Mouse (Mus musculus) heart, adult 9 months (tissue): ENCODE results near the gene Slc7a5.

Experiments used
- DNase-seq, 2 experiments: peaks; one replicate each; pipeline ENCODE4 v3.0.0; 2022; ENCODE audit warnings: low spot score in 2 of 2

Slc7a5 gene

GRCm38 (mm10) chr8:121908378-121909147 is 1.1 kb upstream of the Slc7a5 start:
- DNase-seq: no peak

GRCm38 (mm10) chr8:121906542-121907512 is 667 bp downstream of the Slc7a5 start:
- DNase-seq: no peak

- no peak for DNase-seq
Observed at GRCm38 (mm10) chr8:121905864-121906263, 1.6 kb downstream of the Slc7a5 start.

DNA sequence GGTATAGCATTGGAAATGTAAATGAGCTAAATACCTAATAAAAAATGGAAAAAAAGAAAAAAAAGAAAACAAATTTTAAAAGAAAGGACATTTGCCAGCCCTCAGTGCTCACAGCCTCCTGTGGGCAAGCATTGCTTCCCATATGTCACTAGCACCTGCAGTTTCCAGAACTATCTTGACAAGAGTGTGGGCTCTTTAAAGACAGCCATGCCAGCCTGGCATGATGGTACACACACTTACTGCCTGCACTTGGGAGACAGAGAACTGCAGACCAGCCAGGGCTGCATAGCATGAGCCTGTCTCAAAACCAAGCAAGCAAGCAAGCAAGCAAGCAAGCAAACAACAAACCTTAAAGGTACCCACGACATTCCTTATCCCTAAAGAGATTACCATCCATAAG is 2.1 kb downstream of the Slc7a5 start:
- no peak for DNase-seq

DNA sequence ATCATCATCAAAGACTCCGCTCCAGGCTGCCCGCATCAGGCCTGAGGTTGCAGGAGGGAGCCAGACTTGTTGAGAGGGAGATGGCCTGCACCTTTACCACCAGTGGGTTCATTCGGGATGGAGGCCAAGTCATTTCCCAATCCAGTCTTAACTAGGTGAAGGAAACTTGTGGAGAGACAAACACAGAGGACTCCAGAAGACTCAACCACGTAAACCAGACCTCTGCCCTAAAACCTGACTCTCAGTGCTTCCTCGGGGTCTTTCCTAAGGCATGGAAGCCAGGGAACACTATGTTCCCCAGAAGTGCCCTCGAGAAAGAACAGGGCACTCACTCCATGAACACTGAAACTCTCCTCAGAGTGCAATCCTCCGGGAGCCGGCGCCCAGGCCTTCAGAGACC is 2.5 kb downstream of the Slc7a5 start:
- DNase-seq: no peak

DNA sequence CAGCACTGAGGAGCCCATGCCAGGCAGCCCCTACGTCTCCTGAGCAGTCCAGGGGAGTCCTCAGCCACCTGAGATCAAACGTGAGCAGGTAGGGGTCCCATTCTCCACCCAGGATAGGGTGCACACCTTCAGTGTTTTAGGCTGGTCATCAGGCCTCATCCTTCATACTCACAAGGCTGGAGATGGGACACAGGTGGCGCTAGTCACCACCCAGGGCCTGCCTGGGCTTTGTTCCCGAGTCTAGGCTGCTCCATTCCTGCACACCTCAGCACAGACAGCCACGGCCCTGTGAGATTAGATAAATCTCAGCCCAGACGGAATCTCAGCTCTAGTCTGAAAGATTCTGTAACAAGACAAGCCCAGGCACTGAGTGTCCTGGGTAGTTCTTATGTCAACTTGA is 3.5 kb downstream of the Slc7a5 start:
- DNase-seq: no peak

- DNase-seq: no peak
Observed at GRCm38 (mm10) chr8:121901498-121902236, 5.8 kb downstream of the Slc7a5 start.

GRCm38 (mm10) chr8:121899180-121900044 is 8.1 kb downstream of the Slc7a5 start:
- no peak for DNase-seq

DNA sequence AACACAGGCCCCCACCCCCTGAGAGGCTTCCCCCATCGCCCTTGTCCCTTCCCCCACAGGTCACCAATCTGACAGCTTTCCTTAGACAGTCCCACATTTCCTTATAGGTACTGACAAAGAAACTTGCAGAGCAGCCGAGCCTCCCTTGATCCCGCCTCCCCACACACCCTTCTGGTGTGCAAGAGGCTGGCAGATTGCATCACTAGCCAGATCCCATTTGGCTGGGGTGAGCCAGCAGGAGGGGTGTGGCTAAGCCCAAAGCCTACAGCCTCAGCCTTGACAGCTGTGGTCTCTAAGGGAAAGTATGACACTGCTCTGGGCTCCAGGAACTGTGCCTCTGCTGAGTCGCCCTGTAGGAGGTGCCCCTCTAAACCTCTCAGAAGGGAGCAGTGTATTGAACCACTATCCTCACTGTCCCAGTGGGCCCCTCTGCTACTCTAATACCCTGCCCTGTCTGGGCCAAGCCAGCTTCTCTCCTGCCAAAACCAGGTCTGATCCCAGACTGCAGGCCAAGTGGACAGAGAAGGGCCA is 9.0 kb downstream of the Slc7a5 start:
- DNase-seq: peak; percentile 80 to 82

DNA sequence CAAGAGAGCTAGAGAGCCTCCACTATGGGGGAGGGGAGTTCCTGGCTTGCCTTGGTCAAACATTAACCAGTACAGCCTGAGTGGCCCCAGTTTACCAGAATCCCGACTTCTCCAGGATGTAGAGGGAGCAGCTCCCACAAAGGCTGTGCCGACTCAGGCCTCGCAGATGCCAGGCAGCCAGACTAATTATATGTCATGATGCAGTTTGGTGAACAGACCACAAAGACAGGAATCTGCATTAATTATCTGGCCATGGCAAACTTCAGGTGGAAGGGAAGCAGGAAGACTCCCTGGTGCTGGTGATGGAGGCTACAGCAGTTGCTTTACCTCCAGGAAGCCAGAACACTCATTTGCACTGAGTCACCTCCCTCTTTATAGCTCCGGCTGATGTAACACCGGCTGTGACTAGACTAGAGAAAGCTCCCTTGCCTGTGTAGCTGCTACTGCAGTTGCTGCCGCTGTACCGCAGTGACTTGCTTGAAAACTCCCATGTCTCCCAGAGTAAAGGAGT is 9.6 kb downstream of the Slc7a5 start:
- no peak for DNase-seq

GRCm38 (mm10) chr8:121897205-121897604 is 10.3 kb downstream of the Slc7a5 start:
- DNase-seq: no peak

DNA sequence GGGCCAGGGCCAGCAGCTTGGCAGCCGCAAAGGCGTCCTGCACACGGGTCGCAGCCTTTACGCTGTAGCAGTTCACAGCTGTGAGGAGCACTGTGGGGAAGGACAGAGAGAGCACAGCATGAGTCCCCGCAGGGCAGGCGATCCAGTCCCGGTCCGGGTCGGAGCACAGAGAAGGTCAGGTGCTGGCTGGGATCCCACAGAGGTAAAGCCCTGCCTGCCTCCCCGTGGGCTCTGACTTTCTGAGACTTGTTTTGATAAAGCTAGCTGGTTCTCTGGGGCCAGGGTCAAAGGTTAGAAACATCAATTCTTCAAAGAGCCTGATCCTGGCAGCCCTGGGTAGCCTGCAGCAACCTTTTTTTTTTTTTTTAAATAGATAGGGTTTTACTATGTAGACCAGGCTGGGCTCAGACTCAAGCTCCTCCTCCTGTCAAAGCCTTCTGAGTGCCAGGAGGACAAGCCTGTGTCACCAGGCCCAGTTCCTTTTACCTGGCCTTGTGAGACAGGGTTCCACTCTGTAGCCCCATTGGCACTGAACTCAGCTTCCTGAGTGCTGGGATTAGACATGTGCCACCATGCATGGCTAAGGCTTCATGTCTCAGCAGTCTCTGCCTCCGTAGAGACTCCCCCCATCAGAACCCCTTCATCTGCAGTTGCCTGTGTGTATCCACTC is 10.9 kb downstream of the Slc7a5 start:
- DNase-seq: no peak

DNA sequence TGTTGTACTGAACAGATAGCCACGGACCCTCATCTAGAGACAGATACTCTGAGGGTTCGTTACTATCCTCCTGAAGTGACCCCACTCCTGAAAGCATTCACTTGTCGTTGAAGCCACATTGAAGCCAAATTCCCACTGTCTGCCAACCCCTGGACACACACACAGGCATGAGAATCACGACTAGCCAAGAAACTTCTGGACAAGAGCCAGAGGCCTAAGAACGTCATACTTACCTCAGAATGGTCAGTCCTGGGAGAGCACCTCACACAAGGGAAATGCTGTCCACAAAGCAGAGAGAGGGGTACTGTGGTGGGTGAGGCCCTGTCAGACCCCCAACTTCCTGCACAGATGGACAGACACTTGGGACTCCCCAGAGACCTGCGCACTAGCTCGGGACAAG is 11.6 kb downstream of the Slc7a5 start:
- DNase-seq: no peak

- no peak for DNase-seq
Observed at GRCm38 (mm10) chr8:121892875-121893274, 14.6 kb downstream of the Slc7a5 start.

DNA sequence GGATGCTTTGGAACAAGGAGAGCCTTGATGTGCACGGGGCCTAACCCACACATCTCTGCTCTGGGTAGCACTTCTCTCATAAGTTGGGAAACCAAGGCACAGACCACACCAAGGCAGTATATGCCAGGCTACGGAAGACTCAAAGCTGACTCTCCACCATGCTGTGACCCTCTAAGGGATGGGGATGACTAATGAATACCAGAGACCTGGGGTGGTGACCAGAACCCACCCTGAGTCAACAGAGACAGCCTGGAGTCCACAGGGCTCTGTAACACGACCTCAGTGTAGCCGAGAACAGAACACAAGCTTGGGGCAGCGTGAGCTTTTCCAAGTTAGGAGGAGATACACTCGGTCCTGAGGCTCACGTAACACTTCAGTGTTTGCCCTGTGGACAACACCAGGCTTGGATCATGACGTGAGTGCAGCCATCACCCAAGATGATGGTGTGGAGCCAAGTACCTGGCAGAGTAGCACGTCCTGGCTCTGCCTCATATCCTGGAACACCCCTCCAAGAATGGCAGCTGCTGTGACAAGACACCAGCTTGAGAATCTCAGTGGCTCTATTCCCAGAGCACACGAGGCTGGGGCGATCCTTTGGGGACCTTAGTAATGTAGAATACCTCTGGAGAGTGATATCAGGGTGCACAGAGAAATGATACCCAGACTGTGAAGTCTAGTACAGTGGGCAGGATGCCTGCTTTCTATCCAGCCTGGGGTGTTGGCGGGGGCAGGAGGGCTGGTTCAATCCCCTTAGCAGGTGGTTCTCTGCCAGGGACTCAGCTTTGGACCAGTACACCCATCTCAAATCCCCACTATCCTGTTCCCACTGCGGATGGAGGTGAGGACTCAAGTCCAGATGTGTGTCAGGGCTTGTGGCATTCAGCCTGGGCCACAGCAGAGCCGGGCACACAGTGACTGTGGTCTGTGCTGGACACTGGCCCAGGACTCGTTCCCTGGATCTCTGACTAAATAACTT is 17.4 kb downstream of the Slc7a5 start:
- no peak for DNase-seq

- DNase-seq: no peak
Observed at GRCm38 (mm10) chr8:121889317-121889716, 18.2 kb downstream of the Slc7a5 start.

GRCm38 (mm10) chr8:121887547-121887946 is 19.9 kb downstream of the Slc7a5 start:
- no peak for DNase-seq

DNA sequence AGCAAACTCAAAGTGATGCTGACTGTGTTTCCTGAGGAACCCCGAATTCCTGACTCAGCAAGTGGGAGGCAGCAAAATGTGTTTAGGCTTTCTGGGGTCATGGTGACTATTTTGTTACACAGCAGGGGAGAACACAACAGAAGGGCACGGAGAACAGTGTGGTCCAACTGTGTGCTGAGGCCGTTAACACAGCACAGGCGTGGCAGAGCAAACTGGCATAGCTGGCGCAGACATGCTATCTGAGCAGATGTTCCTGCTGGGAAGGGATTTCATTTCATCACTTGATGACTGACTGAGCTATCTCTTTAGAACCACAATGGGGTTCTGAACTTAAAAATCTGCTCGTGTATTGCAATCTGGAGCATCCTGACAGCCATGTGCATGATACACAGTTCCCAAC is 22.1 kb downstream of the Slc7a5 start:
- no peak for DNase-seq

GRCm38 (mm10) chr8:121885001-121885400 is 22.5 kb downstream of the Slc7a5 start:
- no peak for DNase-seq
